Mouse (Mus musculus): ENCODE results near the gene Nipsnap1.

- TF ChIP-seq CTCF (IDR thresholded peaks at IDR 0.05; ENCODE audit: borderline replicate concordance, control insufficient read depth, extremely low read depth, insufficient read depth, low read length, poor library complexity) (no peak), POLR2A (IDR thresholded peaks at IDR 0.05; ENCODE audit: control insufficient read depth, extremely low read depth, insufficient read depth, low read length, poor library complexity) (no peak)
These were observed 19.6 kb upstream of the Nipsnap1 start for GRCm38 (mm10) chr11:4854181-4854580.

Data from thymus, adult 2 months (tissue).